Mouse (Mus musculus) liver, adult 2 months (tissue): Measurements from ENCODE around the gene Tbc1d22a.

Experiments
- CTCF ChIP-seq: fragments of 200-500 bp; IDR thresholded peaks from 2 replicates; pipeline ENCODE4 v1.5.1; 2011; ENCODE audit warnings: low read depth, low read length, control low read depth
- POLR2A ChIP-seq: fragments of 200-500 bp; IDR thresholded peaks from 2 replicates; pipeline ENCODE4 v1.6.1; 2011; ENCODE audit warnings: low read length, control low read depth; ENCODE audit not compliant: insufficient read depth; ENCODE audit errors: extremely low read depth

- no peak for TF ChIP-seq POLR2A
- TF ChIP-seq CTCF, result no peak
These were observed 116.2 kb downstream of the Tbc1d22a start for GRCm38 (mm10) chr15:86330454-86330853.
